Mouse (Mus musculus): ENCODE measurements around the gene Bckdha. TPM values are rescaled to one million over a fixed set of nuclear protein-coding genes. Genes with fewer than 3 reads are reported as not detected.
A peak's percentile ranks its signal among the peaks of the same experiment; 100 is the strongest.

The Bckdha gene
- polyA plus RNA-seq, 1 experiment from 2014 or later, result 50.5 TPM

GRCm38 (mm10) chr7:25657785-25658184 is 996 bp downstream of the Bckdha start:
- peak overlapping the region; percentile 85 for H3K4me2 ChIP-seq (replicated peaks)
- 42% methylated on average over 10 of the region's 10 CpGs for WGBS
- H3K36me3 ChIP-seq, result peaks cover 3% of the 10 kb centered on the region; the same call in 1 of the 2 replicates
- peak overlapping the region; percentile 60 for H3K4me3 ChIP-seq (replicated peaks)
- no peak for ATAC-seq
- no peaks in the 10 kb centered on the region for H3K27me3 ChIP-seq
- no peaks in the 10 kb centered on the region for H3K9me3 ChIP-seq
- H3K9ac ChIP-seq (replicated peaks), result peak overlapping the region; percentile 66
- no peak overlapping the region for H3K27ac ChIP-seq
- H3K4me1 ChIP-seq (replicated peaks), result peaks cover 35% of the 10 kb centered on the region

DNA sequence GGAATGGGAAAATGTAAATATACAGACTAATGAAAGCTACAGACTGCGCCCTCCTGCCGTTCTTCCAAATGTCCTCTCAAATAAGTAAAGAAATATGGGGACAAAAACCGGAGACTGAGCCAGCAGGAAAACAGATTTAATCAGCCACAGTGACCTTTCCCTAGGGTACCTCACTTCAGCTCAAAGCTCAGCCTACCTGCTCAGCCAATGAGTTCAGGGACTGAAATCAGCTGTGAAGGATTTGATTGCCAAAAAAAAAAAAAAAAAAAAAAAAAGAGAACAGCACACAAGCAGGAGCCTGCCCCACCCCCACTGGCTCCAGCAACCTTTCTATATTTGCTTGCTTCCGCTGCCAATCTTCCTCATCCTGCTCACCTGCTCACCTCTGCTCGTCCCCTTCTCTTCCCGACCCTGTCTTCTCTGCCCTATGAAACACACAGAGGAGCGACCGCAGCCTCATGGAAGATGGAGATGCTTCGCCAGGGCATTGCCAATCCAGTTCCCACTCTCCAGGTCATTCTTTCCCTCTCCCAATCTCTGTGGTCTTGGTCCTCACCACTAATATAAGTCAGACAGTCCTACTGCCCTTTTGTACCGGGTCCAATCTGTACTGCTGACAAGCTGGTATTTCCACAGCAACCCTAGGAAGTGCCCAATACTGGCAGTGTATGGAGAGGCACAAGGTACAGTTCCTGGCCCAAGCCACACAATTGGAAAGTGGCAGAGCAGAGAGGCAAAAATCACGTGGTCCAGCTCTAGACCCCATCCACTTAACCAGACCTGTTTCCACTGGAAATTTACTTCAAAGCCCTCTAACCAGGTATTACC is 3.0 kb downstream of the Bckdha start:
- H3K4me3 ChIP-seq (replicated peaks), result no peak overlapping the region
- H3K27me3 ChIP-seq, result no peaks in the 10 kb centered on the region
- H3K9ac ChIP-seq (replicated peaks), result no peak overlapping the region
- 81% methylated on average over 11 of the region's 11 CpGs for WGBS
- H3K4me1 ChIP-seq (replicated peaks), result peaks cover 35% of the 10 kb centered on the region
- no peak overlapping the region for H3K27ac ChIP-seq
- no peaks in the 10 kb centered on the region; the same call in 1 of the 2 replicates for H3K36me3 ChIP-seq
- ATAC-seq, result no peak
- H3K4me2 ChIP-seq (replicated peaks), result no peak overlapping the region
- no peaks in the 10 kb centered on the region for H3K9me3 ChIP-seq

- H3K4me1 ChIP-seq (replicated peaks), result peaks cover 20% of the 10 kb centered on the region
- no peak overlapping the region for H3K9ac ChIP-seq (replicated peaks)
- ATAC-seq, result no peak
- no peak overlapping the region for H3K4me3 ChIP-seq (replicated peaks)
- no peak overlapping the region for H3K27ac ChIP-seq
- H3K4me2 ChIP-seq (replicated peaks), result no peak overlapping the region
- WGBS, result 91% methylated on average over 12 of the region's 12 CpGs
- no peaks in the 10 kb centered on the region for H3K27me3 ChIP-seq
- H3K36me3 ChIP-seq, result no peaks in the 10 kb centered on the region; the same call in 1 of the 2 replicates
- H3K9me3 ChIP-seq, result no peaks in the 10 kb centered on the region
These were observed 6.5 kb downstream of the Bckdha start for GRCm38 (mm10) chr7:25652244-25652759.

GRCm38 (mm10) chr7:25651281-25651680 is 7.5 kb downstream of the Bckdha start:
- no peak overlapping the region for H3K9ac ChIP-seq (replicated peaks)
- H3K4me1 ChIP-seq (replicated peaks), result peaks cover 11% of the 10 kb centered on the region
- no peak overlapping the region for H3K4me2 ChIP-seq (replicated peaks)
- H3K27ac ChIP-seq, result no peak overlapping the region
- ATAC-seq, result no peak
- H3K36me3 ChIP-seq, result no peaks in the 10 kb centered on the region; the same call in 1 of the 2 replicates
- H3K27me3 ChIP-seq, result no peaks in the 10 kb centered on the region
- no peaks in the 10 kb centered on the region for H3K9me3 ChIP-seq
- no peak overlapping the region for H3K4me3 ChIP-seq (replicated peaks)
- WGBS, result 92% methylated on average over 8 of the region's 8 CpGs

DNA sequence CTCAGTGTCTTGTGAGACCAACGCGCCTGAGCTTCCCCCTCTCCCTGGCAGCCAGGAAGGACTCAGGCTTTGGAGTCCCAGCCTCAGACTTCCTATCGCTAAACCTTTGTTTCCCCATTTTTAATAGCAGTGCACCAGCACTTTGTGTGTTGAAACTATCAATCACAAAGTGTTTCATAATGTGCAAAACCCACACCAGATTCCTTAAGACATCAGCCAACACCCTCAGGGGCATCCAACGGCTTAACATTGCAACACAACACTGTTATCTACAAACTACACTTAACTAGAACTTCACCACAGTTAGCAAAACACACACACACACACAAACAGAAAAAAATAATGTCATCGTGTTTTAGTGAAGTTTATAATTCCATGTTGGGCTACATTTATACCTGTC is 8.9 kb downstream of the Bckdha start:
- Histone ChIP-seq H3K4me3 (replicated peaks) (no peak overlapping the region), H3K4me2 (replicated peaks) (no peak overlapping the region), H3K36me3 (peaks cover 6% of the 10 kb centered on the region), H3K4me1 (replicated peaks) (0 out of 2 replicates have a peak, but pooled peaks cover 5% of the 10 kb centered on the region), H3K27ac (no peak overlapping the region), H3K27me3 (no peaks in the 10 kb centered on the region), H3K9ac (replicated peaks) (no peak overlapping the region), H3K9me3 (no peaks in the 10 kb centered on the region)
- no peak for ATAC-seq
- WGBS, result 89% methylated on average over 5 of the region's 5 CpGs

DNA sequence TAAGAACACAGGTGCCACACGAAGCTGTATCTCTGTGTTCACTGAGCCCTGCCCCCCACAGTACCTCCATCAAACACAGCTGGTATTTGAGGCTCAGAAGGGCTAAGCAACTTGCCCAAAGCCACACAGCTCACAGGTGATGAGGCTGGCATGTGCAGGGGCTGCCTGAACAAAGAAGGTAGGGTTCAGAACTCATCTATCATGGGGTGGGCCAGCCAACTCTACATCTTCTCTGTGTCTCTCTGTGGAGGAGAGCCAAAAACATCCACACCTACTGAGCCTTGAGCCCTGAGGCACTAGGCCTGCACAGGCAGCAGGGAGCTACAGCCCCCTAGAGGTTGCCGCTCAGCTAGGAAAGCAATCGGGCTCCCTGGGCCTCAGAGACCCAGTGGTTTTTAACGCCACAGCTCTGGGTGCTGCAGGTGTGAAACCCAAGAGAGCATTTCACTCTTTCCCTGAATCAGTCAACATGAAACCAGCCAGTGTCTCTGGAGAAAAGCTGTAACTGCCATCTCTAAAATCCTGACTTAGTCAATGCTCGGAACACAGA is 11.1 kb downstream of the Bckdha start:
- no peak for ATAC-seq
- H3K4me3 ChIP-seq (replicated peaks), result no peak overlapping the region
- H3K27ac ChIP-seq, result no peak overlapping the region
- 0 out of 2 replicates have a peak, but pooled peaks cover 5% of the 10 kb centered on the region for H3K4me1 ChIP-seq (replicated peaks)
- peaks cover 7% of the 10 kb centered on the region for H3K36me3 ChIP-seq
- H3K27me3 ChIP-seq, result no peaks in the 10 kb centered on the region
- H3K9ac ChIP-seq (replicated peaks), result no peak overlapping the region
- H3K9me3 ChIP-seq, result no peaks in the 10 kb centered on the region
- 61% methylated on average over 5 of the region's 5 CpGs for WGBS
- no peak overlapping the region for H3K4me2 ChIP-seq (replicated peaks)

DNA sequence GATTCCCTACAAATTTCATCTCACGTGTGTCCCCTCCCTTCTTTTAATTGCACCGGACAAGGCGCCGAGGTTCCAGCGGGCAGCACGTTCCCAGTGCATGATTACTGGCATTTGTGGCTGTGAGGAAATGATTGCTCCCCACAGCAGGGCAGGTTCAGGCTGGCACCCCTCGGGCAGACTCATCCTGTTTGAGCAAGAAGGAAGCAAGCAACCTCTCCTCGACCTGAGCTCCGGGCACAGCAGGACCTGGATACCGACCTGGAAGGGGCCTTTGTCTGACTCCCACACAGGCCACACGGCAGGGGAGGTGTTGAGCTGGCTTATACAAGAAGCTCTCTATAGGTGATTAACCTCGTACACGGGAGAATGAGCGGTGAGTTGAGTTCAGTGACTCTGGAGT is 13.7 kb downstream of the Bckdha start:
- Histone ChIP-seq H3K4me2 (replicated peaks) (no peak overlapping the region), H3K9me3 (no peaks in the 10 kb centered on the region), H3K27me3 (no peaks in the 10 kb centered on the region), H3K9ac (replicated peaks) (no peak overlapping the region), H3K4me3 (replicated peaks) (no peak overlapping the region), H3K27ac (no peak overlapping the region), H3K4me1 (replicated peaks) (0 out of 2 replicates have a peak, but pooled peaks cover 5% of the 10 kb centered on the region), H3K36me3 (peaks cover 24% of the 10 kb centered on the region)
- no peak for ATAC-seq
- 48% methylated on average over 14 of the region's 14 CpGs for WGBS

DNA sequence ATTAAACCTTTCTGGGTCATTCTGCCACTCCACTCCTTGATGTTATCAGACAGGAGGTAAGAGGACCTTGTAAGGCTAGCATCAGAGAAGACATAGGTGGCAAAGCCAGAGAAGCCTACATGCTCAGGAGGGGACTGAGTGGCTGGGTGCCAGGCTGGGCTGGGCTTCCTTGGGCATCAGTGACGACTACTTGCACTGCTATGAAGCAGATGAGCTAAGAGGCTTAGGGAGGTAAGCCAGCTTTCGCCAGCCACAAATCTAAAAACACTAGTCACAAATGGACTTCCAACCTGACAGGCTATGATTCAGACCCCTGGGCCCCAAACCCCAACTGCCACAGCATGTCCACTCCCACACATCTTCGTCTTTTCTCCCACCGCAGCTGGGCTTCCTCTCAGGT is 14.2 kb downstream of the Bckdha start:
- Histone ChIP-seq H3K27me3 (no peaks in the 10 kb centered on the region), H3K4me1 (replicated peaks) (0 out of 2 replicates have a peak, but pooled peaks cover 5% of the 10 kb centered on the region), H3K36me3 (peaks cover 28% of the 10 kb centered on the region), H3K27ac (no peak overlapping the region), H3K4me3 (replicated peaks) (no peak overlapping the region), H3K9ac (replicated peaks) (no peak overlapping the region), H3K4me2 (replicated peaks) (no peak overlapping the region), H3K9me3 (no peaks in the 10 kb centered on the region)
- no peak for ATAC-seq
- 73% methylated on average over 4 of the region's 4 CpGs for WGBS

GRCm38 (mm10) chr7:25644136-25644535 is 14.6 kb downstream of the Bckdha start:
- H3K36me3 ChIP-seq, result peaks cover 29% of the 10 kb centered on the region

DNA sequence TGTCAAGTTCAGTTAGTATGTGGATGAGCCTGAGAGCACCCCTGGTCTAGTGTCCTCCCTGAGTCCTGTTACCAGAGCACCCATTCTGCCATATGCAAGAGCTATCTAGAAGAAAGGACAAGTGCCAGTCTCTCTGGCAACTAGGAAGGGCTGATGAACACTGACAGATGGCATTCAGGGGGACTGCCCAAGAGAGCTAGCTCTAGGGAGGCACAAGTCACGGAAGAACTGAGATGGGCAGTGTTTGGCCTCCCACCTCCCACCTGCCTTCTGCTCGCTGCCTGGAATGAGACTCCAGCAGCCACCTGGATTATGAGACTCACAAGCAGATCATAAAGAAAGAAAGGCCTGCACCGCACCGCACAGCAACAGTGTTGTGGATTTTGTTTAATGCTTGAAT is 19.0 kb downstream of the Bckdha start:
- no peak overlapping the region for H3K4me2 ChIP-seq (replicated peaks)
- ATAC-seq, result no peak
- peaks cover 62% of the 10 kb centered on the region for H3K36me3 ChIP-seq

More at GRCm38 (mm10) chr7:25644136-25644535, 14.6 kb downstream of the Bckdha start:
- Histone ChIP-seq H3K4me3 (replicated peaks) (no peak overlapping the region), H3K27ac (no peak overlapping the region), H3K27me3 (no peaks in the 10 kb centered on the region), H3K4me2 (replicated peaks) (no peak overlapping the region), H3K4me1 (replicated peaks) (0 out of 2 replicates have a peak, but pooled peaks cover 3% of the 10 kb centered on the region), H3K9ac (replicated peaks) (no peak overlapping the region), H3K9me3 (no peaks in the 10 kb centered on the region)
- 89% methylated on average over 10 of the region's 10 CpGs for WGBS
- no peak for ATAC-seq

GRCm38 (mm10) chr7:25637099-25637498 is 21.7 kb downstream of the Bckdha start:
- H3K36me3 ChIP-seq, result peaks cover 79% of the 10 kb centered on the region
- no peak overlapping the region for H3K4me3 ChIP-seq (replicated peaks)
- H3K27me3 ChIP-seq, result no peaks in the 10 kb centered on the region
- H3K4me2 ChIP-seq (replicated peaks), result no peak overlapping the region
- H3K9ac ChIP-seq (replicated peaks), result no peak overlapping the region
- H3K9me3 ChIP-seq, result no peaks in the 10 kb centered on the region
- H3K4me1 ChIP-seq (replicated peaks), result no peaks in the 10 kb centered on the region
- WGBS, result 90% methylated on average over 5 of the region's 5 CpGs
- no peak for ATAC-seq
- no peak overlapping the region for H3K27ac ChIP-seq

More for the DNA sequence above, 19.0 kb downstream of the Bckdha start:
- H3K27ac ChIP-seq, result no peak overlapping the region
- no peaks in the 10 kb centered on the region for H3K9me3 ChIP-seq
- 87% methylated on average over 4 of the region's 4 CpGs for WGBS
- no peaks in the 10 kb centered on the region for H3K4me1 ChIP-seq (replicated peaks)
- H3K27me3 ChIP-seq, result no peaks in the 10 kb centered on the region
- H3K4me3 ChIP-seq (replicated peaks), result no peak overlapping the region
- no peak overlapping the region for H3K9ac ChIP-seq (replicated peaks)

GRCm38 (mm10) chr7:25636373-25636772 is 22.4 kb downstream of the Bckdha start:
- Histone ChIP-seq H3K9ac (replicated peaks) (no peak overlapping the region), H3K4me2 (replicated peaks) (no peak overlapping the region), H3K9me3 (no peaks in the 10 kb centered on the region), H3K27me3 (no peaks in the 10 kb centered on the region), H3K36me3 (peaks cover 83% of the 10 kb centered on the region), H3K4me3 (replicated peaks) (no peak overlapping the region), H3K4me1 (replicated peaks) (no peaks in the 10 kb centered on the region), H3K27ac (no peak overlapping the region)
- 92% methylated on average over 3 of the region's 3 CpGs for WGBS
- no peak for ATAC-seq

Measured in midbrain, embryonic 13.5 days (tissue).